Mouse (Mus musculus) forebrain, embryonic 13.5 days (tissue): ENCODE data around the gene Ldah. TPM values are rescaled to one million over a fixed set of nuclear protein-coding genes. Genes with fewer than 3 reads are reported as not detected.

Experiments used
- ATAC-seq: fragments of 200-750 bp; cut with Nextera tagmentation; 2 replicates; pipeline ENCODE4 v1.8.0; 2017
- H3K27ac ChIP-seq: fragments of 300-500 bp; sonication (generic); 2 replicates; pipeline ENCODE4 v1.5.1; 2015; ENCODE audit warnings: inconsistent platforms, mild to moderate bottlenecking, moderate library complexity
- H3K27me3 ChIP-seq: fragments of 300-500 bp; sonication (generic); 2 replicates; pipeline ENCODE4 v1.6.1; 2015; ENCODE audit warnings: mild to moderate bottlenecking, inconsistent platforms
- H3K36me3 ChIP-seq: fragments of 300-500 bp; sonication (generic); 2 replicates; pipeline ENCODE4 v1.6.1; 2015; ENCODE audit warnings: mild to moderate bottlenecking, inconsistent platforms; ENCODE audit not compliant: poor library complexity, severe bottlenecking
- H3K4me1 ChIP-seq: fragments of 300-500 bp; sonication (generic); 2 replicates; pipeline ENCODE4 v1.6.1; 2015; ENCODE audit warnings: inconsistent platforms
- H3K4me2 ChIP-seq: fragments of 300-500 bp; sonication (generic); 2 replicates; pipeline ENCODE4 v1.6.1; 2015; ENCODE audit warnings: inconsistent platforms, mild to moderate bottlenecking, moderate library complexity
- H3K4me3 ChIP-seq: fragments of 300-500 bp; sonication (generic); 2 replicates; pipeline ENCODE4 v1.5.1; 2015; ENCODE audit warnings: mild to moderate bottlenecking, inconsistent platforms
- H3K9ac ChIP-seq: fragments of 300-500 bp; sonication (generic); 2 replicates; pipeline ENCODE4 v1.6.1; 2015; ENCODE audit warnings: mild to moderate bottlenecking, inconsistent platforms
- H3K9me3 ChIP-seq: fragments of 300-500 bp; sonication (generic); replicated peaks from 2 replicates; pipeline ENCODE4 v1.6.1; 2016; ENCODE audit warnings: inconsistent platforms
- WGBS: fragments of 180-500 bp; shearing (Covaris S2); methylation state at CpG from one replicate; pipeline ENCODE4 v1.1.7; 2015; 5-methylcytosine and 5-hydroxymethylcytosine counted together
- polyA plus RNA-seq: library from polyadenylated mRNA; unstranded; fragments of >200 nt; fragmentation: Nextera tagmentation; extraction: Ambion mirVana; gene quantifications from 2 replicates; pipeline ENCODE4 v1.2.1, GENCODE M21; 2015

The Ldah gene
- polyA plus RNA-seq, 1 experiment from 2014 or later, result 84.7 TPM

GRCm38 (mm10) chr12:8289099-8289498 is 81.2 kb downstream of the Ldah start:
- H3K4me1 ChIP-seq, result peaks cover 16% of the 10 kb centered on the region
- 59% methylated on average over 6 of the region's 6 CpGs for WGBS
- no peak overlapping the region for H3K9ac ChIP-seq
- peaks cover 6% of the 10 kb centered on the region; the same call in 1 of the 2 replicates for H3K36me3 ChIP-seq
- no peak overlapping the region for H3K4me2 ChIP-seq
- no peak for ATAC-seq
- no peaks in the 10 kb centered on the region for H3K9me3 ChIP-seq
- peaks cover 9% of the 10 kb centered on the region for H3K27me3 ChIP-seq
- no peak overlapping the region for H3K4me3 ChIP-seq
- no peak overlapping the region for H3K27ac ChIP-seq

- no peak overlapping the region for H3K27ac ChIP-seq
- peaks cover 12% of the 10 kb centered on the region for H3K27me3 ChIP-seq
- 83% methylated on average over 8 of the region's 8 CpGs for WGBS
- H3K4me1 ChIP-seq, result peaks cover 16% of the 10 kb centered on the region
- H3K4me2 ChIP-seq, result no peak overlapping the region
- ATAC-seq, result no peak
- H3K36me3 ChIP-seq, result peaks cover 2% of the 10 kb centered on the region; the same call in 1 of the 2 replicates
- H3K9ac ChIP-seq, result no peak overlapping the region
- H3K4me3 ChIP-seq, result no peak overlapping the region
- H3K9me3 ChIP-seq, result no peaks in the 10 kb centered on the region
Measured at GRCm38 (mm10) chr12:8289499-8289898, 81.6 kb downstream of the Ldah start.

DNA sequence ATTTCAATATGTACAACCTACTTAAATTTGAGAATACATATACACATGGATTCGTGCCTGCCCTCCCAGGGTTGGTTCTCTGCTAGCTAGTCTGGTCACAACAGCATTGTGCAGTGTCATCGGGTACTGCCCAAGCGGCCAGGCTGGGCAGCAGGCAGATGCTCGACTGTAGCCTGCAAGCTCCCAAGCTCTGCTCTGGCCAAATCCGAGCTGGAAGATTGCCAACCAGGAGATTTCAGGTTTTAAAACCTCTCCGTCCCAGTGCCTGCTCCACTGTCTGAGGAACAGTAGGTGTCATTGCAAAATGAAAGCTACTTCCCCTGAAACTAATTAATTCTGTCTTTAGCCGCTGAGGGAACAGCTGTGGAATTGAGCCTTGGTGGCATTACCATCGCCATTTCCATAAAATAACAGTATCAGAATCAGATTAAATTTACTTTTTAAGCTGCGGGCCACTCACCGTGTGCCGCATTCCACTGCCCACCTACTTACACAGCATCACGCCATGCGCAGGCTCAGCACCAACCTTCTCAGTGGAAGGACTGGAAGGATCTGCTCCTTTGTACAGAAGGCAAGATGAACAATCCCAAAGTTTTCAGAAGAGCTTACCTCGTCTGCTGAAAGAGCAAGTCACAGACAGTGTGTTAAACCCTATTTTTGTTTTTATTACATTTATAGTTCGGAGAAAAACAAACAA is 83.4 kb downstream of the Ldah start:
- Histone ChIP-seq H3K36me3 (no peaks in the 10 kb centered on the region), H3K9ac (no peak overlapping the region)
- WGBS, result 37% methylated on average over 15 of the region's 15 CpGs

GRCm38 (mm10) chr12:8295307-8295913 is 87.5 kb downstream of the Ldah start:
- ATAC-seq, result no peak
- H3K4me3 ChIP-seq, result no peak overlapping the region

More for the DNA sequence above, 83.4 kb downstream of the Ldah start:
- Histone ChIP-seq H3K4me2 (peak overlapping the region; percentile 29), H3K27ac (no peak overlapping the region), H3K4me1 (peaks cover 16% of the 10 kb centered on the region), H3K27me3 (peaks cover 29% of the 10 kb centered on the region), H3K4me3 (no peak overlapping the region), H3K9me3 (no peaks in the 10 kb centered on the region)
- peak; percentile 82 for ATAC-seq

DNA sequence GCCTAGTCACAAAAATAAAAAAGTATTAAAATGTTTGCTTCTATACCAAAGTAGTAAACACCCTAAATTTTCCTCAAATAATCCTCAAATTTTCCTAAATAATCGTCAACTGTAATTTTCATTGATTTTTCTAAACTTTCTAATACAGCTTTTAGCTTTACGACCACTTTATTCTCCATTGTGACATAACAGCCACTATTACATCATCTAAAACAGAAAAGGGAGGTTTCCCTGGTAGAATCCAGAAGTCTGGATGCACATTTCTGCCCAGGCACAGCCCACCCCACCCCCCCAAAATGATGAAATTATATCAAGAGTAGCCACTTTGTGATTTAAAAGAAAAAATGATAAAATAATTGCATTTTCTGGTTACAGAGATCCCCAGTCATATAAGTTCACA is 88.2 kb downstream of the Ldah start:
- H3K27me3 ChIP-seq, result peaks cover 77% of the 10 kb centered on the region
- peaks cover 23% of the 10 kb centered on the region for H3K4me1 ChIP-seq
- no peak for ATAC-seq
- no peak overlapping the region for H3K4me3 ChIP-seq
- no peak overlapping the region for H3K9ac ChIP-seq
- H3K9me3 ChIP-seq, result no peaks in the 10 kb centered on the region
- no peak overlapping the region for H3K27ac ChIP-seq
- no peak overlapping the region for H3K4me2 ChIP-seq
- H3K36me3 ChIP-seq, result no peaks in the 10 kb centered on the region
- 81% methylated on average over 2 of the region's 2 CpGs for WGBS

More at GRCm38 (mm10) chr12:8295307-8295913, 87.5 kb downstream of the Ldah start:
- WGBS, result 58% methylated on average over 6 of the region's 6 CpGs
- H3K4me2 ChIP-seq, result no peak overlapping the region
- peaks cover 70% of the 10 kb centered on the region for H3K27me3 ChIP-seq
- H3K27ac ChIP-seq, result no peak overlapping the region
- H3K9me3 ChIP-seq, result no peaks in the 10 kb centered on the region
- H3K36me3 ChIP-seq, result no peaks in the 10 kb centered on the region
- H3K4me1 ChIP-seq, result peaks cover 30% of the 10 kb centered on the region
- H3K9ac ChIP-seq, result no peak overlapping the region

- Histone ChIP-seq H3K27me3 (peaks cover 93% of the 10 kb centered on the region), H3K27ac (no peak overlapping the region), H3K4me1 (peaks cover 27% of the 10 kb centered on the region), H3K4me3 (peak overlapping the region; percentile 39), H3K9ac (no peak overlapping the region; the same call in 1 of the 2 replicates), H3K9me3 (no peaks in the 10 kb centered on the region), H3K36me3 (no peaks in the 10 kb centered on the region), H3K4me2 (peak overlapping the region; percentile 62)
- ATAC-seq, result peak; percentile 20
- 6% methylated on average over 33 of the region's 34 CpGs for WGBS
Measured at GRCm38 (mm10) chr12:8297586-8298214, 89.8 kb downstream of the Ldah start.

GRCm38 (mm10) chr12:8298361-8299142 is 90.6 kb downstream of the Ldah start:
- ATAC-seq, result peak; percentile 7; the same call in 1 of the 2 replicates
- peaks cover 27% of the 10 kb centered on the region for H3K4me1 ChIP-seq
- H3K36me3 ChIP-seq, result no peaks in the 10 kb centered on the region
- WGBS, result under 1% methylated on average over 79 of the region's 85 CpGs
- peaks cover 97% of the 10 kb centered on the region for H3K27me3 ChIP-seq
- H3K9ac ChIP-seq, result no peak overlapping the region; the same call in 1 of the 2 replicates
- no peak overlapping the region for H3K27ac ChIP-seq
- no peaks in the 10 kb centered on the region for H3K9me3 ChIP-seq
- H3K4me3 ChIP-seq, result peak overlapping the region; percentile 39
- peak overlapping the region; percentile 62 for H3K4me2 ChIP-seq

GRCm38 (mm10) chr12:8299143-8300110 is 91.5 kb downstream of the Ldah start:
- Histone ChIP-seq H3K36me3 (no peaks in the 10 kb centered on the region), H3K9ac (no peak overlapping the region), H3K27me3 (peaks cover 98% of the 10 kb centered on the region), H3K4me1 (peaks cover 27% of the 10 kb centered on the region), H3K27ac (no peak overlapping the region), H3K9me3 (no peaks in the 10 kb centered on the region), H3K4me2 (no peak overlapping the region), H3K4me3 (no peak overlapping the region)
- ATAC-seq, result no peak
- WGBS, result 3% methylated on average over 34 of the region's 34 CpGs

DNA sequence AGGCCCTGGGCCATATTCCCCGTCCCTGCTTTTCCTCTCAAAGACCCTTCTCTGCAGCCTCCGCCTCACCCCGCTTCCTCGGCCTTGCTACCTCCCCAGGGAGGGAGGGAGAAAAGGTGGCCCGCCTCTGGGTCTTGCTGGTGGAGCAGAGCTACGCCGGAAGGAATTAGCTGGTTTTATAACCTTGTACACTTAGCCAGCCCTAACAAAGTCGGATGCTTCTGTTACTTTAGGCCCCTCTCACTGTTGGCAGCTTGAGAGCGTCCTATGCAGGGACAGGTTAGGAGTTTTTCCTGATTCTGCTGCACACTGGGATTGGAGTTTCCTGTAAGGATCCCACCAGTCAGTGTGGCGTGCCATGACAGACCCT is 92.2 kb downstream of the Ldah start:
- H3K4me1 ChIP-seq, result peaks cover 27% of the 10 kb centered on the region
- H3K9ac ChIP-seq, result no peak overlapping the region
- H3K4me3 ChIP-seq, result no peak overlapping the region
- H3K27me3 ChIP-seq, result peaks cover 97% of the 10 kb centered on the region
- H3K9me3 ChIP-seq, result no peaks in the 10 kb centered on the region
- ATAC-seq, result no peak
- no peak overlapping the region for H3K27ac ChIP-seq
- no peak overlapping the region for H3K4me2 ChIP-seq
- WGBS, result 13% methylated on average over 10 of the region's 10 CpGs
- H3K36me3 ChIP-seq, result no peaks in the 10 kb centered on the region

GRCm38 (mm10) chr12:8300521-8300920 is 92.6 kb downstream of the Ldah start:
- 21% methylated on average over 5 of the region's 5 CpGs for whole genome bisulfite sequencing
- H3K27ac ChIP-seq, result no peak overlapping the region
- H3K4me2 ChIP-seq, result no peak overlapping the region
- no peaks in the 10 kb centered on the region for H3K9me3 ChIP-seq
- H3K36me3 ChIP-seq, result no peaks in the 10 kb centered on the region
- no peak overlapping the region for H3K9ac ChIP-seq
- H3K4me1 ChIP-seq, result peaks cover 27% of the 10 kb centered on the region
- ATAC-seq, result no peak
- H3K27me3 ChIP-seq, result peaks cover 97% of the 10 kb centered on the region
- H3K4me3 ChIP-seq, result no peak overlapping the region
